8 mouse cellular contexts compared by ENCODE assay signal in the genomic region with DNA sequence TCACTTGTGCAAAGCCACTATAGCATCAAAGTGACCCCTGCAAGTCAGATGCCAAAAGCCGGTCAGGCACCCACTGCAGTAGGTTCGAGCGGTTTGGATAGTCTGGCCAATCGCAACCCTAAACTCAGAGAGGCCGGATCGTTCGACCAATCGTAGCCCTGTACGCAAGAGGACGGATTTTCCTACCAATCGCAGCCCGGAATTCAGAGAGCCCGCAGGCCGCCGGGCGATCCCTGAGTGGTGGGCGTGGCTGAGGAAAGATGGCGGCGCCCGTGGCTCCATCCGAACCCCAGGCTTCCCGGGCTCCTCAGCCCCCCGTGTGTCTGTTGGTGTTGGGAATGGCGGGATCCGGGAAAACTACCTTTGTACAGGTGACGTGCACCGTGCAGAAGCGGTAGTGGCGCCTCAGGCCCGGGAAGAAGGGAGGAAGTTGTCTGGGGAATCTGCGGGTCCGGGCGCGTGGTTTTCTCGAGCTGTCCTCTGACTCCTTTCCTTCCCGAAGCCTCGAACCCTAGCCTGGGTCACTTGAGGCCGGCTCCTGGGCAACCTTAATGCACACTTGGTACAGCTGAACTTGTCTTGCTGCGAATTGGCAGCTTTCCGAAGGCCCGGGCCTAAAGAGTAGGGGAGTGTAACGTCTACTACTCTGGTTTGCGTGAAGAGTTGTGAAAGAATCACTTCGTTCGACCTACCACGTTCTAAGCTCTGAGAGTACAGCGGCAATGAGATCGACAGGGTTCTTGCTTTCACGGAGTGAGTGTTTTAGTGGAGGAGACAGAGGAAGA. TPM values are rescaled to one million over a fixed set of nuclear protein-coding genes. Genes with fewer than 3 reads are reported as not detected.
DNase-seq lines count a peak whose midpoint lies in the region; ATAC-seq and TF ChIP-seq lines count a peak whose summit lies in the region.

A gene (plus strand): TSS at position 229 of the 785 bp plus-strand sequence.

- peaks cover 27% of the 10 kb centered on the region for H3K36me3 ChIP-seq in ES-Bruce4 (ENCODE audit: control insufficient read depth, insufficient read depth, low read length, poor library complexity, severe bottlenecking)
- peaks cover 33% of the 10 kb centered on the region for H3K36me3 ChIP-seq in forebrain, embryonic 13.5 days (ENCODE audit: poor library complexity, severe bottlenecking)
- H3K36me3 ChIP-seq in liver, postnatal 0 days (replicated peaks; ENCODE audit: insufficient read depth, low read length): peaks cover 10% of the 10 kb centered on the region
- H3K36me3 ChIP-seq in neural tube, embryonic 14.5 days (ENCODE audit: control insufficient read depth, insufficient read depth, low read length): peaks cover 15% of the 10 kb centered on the region; the same call in 1 of the 2 replicates

- intact Hi-C loops in heart, postnatal 10 days (cut with DNase I): no loop called here

- peak within 1 kb of the TSS; percentile 98 for H3K4me3 ChIP-seq in ES-Bruce4 (ENCODE audit: low read depth, low read length)
- H3K4me3 ChIP-seq in forebrain, embryonic 13.5 days: peak within 1 kb of the TSS; percentile 75
- peak within 1 kb of the TSS; percentile 68 for H3K4me3 ChIP-seq in liver, postnatal 0 days (ENCODE audit: low read depth, low read length)
- H3K4me3 ChIP-seq in neural tube, embryonic 14.5 days (ENCODE audit: low read depth, low read length): peak within 1 kb of the TSS; percentile 84

- no peak within 1 kb of the TSS for H3K27ac ChIP-seq in ES-Bruce4 (ENCODE audit: insufficient read depth, low read length)
- H3K27ac ChIP-seq in forebrain, embryonic 13.5 days: no peak within 1 kb of the TSS
- no peak within 1 kb of the TSS for H3K27ac ChIP-seq in liver, postnatal 0 days (ENCODE audit: low read depth)
- H3K27ac ChIP-seq in neural tube, embryonic 14.5 days (ENCODE audit: low read depth, low read length): no peak within 1 kb of the TSS

- DNase-seq in heart, postnatal 10 days: peak; percentile 94 to 96
- peak; percentile 91 for DNase-seq in large intestine, adult 2 months (ENCODE audit: low read depth, low spot score)
- DNase-seq in liver, postnatal 0 days: peak; percentile 90
- peak; percentile 92 for DNase-seq in testis, postnatal 10 days (ENCODE audit: low spot score)

- peak within 1 kb of the TSS; percentile 78 for H3K4me2 ChIP-seq in forebrain, embryonic 13.5 days
- H3K4me2 ChIP-seq in liver, postnatal 0 days (ENCODE audit: low read depth, low read length): peak within 1 kb of the TSS; percentile 79
- peak within 1 kb of the TSS; percentile 90 for H3K4me2 ChIP-seq in neural tube, embryonic 14.5 days (ENCODE audit: low read depth, low read length)

- TF ChIP-seq POLR2A in ES-Bruce4 (IDR thresholded peaks at IDR 0.05; ENCODE audit: insufficient read depth, low read length): no peak

- H3K4me1 ChIP-seq in ES-Bruce4 (ENCODE audit: control insufficient read depth, insufficient read depth, low read length): no peaks in the 10 kb centered on the region
- peaks cover 10% of the 10 kb centered on the region for H3K4me1 ChIP-seq in forebrain, embryonic 13.5 days
- peaks cover 8% of the 10 kb centered on the region for H3K4me1 ChIP-seq in liver, postnatal 0 days (ENCODE audit: insufficient read depth)
- peaks cover 9% of the 10 kb centered on the region; the same call in 1 of the 2 replicates for H3K4me1 ChIP-seq in neural tube, embryonic 14.5 days (ENCODE audit: control insufficient read depth, insufficient read depth, low read length)

- WGBS in forebrain, embryonic 13.5 days: under 1% methylated on average over 49 of the region's 49 CpGs
- WGBS in large intestine, adult 2 months: under 1% methylated on average over 49 of the region's 49 CpGs
- WGBS in liver, postnatal 0 days (ENCODE audit: insufficient replicate concordance): under 1% methylated on average over 49 of the region's 49 CpGs
- WGBS in neural tube, embryonic 14.5 days: under 1% methylated on average over 49 of the region's 49 CpGs

- no peaks in the 10 kb centered on the region; the same call in 1 of the 2 replicates for H3K9me3 ChIP-seq in ES-Bruce4 (replicated peaks; ENCODE audit: control insufficient read depth, insufficient read depth, low read length, poor library complexity, severe bottlenecking)
- H3K9me3 ChIP-seq in forebrain, embryonic 13.5 days (replicated peaks): no peaks in the 10 kb centered on the region
- H3K9me3 ChIP-seq in liver, postnatal 0 days (ENCODE audit: low read length): no peaks in the 10 kb centered on the region
- no peaks in the 10 kb centered on the region for H3K9me3 ChIP-seq in neural tube, embryonic 14.5 days (ENCODE audit: control insufficient read depth, low read length)

- peak within 1 kb of the TSS; percentile 88 for H3K9ac ChIP-seq in ES-Bruce4 (ENCODE audit: low read depth, poor library complexity, severe bottlenecking)
- H3K9ac ChIP-seq in forebrain, embryonic 13.5 days: peak within 1 kb of the TSS; percentile 77
- H3K9ac ChIP-seq in liver, postnatal 0 days (replicated peaks): peak within 1 kb of the TSS; percentile 58
- peak within 1 kb of the TSS; percentile 51 for H3K9ac ChIP-seq in neural tube, embryonic 14.5 days (replicated peaks; ENCODE audit: low read depth, low read length)

- ATAC-seq in cerebellum, adult (ENCODE audit: insufficient number of reproducible peaks, low FRiP score, low TSS enrichment): peak; percentile 100
- ATAC-seq in forebrain, embryonic 13.5 days: peak; percentile 100
- ATAC-seq in liver, postnatal 0 days: peak; percentile 100
- ATAC-seq in neural tube, embryonic 14.5 days (ENCODE audit: low read depth): peak; percentile 100

- TF ChIP-seq CTCF in ES-Bruce4 (IDR thresholded peaks at IDR 0.05; ENCODE audit: low read depth, low read length): no peak
- no peak for TF ChIP-seq CTCF in liver, postnatal 0 days (IDR thresholded peaks at IDR 0.05; ENCODE audit: low read depth)

- no peaks in the 10 kb centered on the region for H3K27me3 ChIP-seq in ES-Bruce4 (ENCODE audit: control insufficient read depth, insufficient read depth, low read length, poor library complexity, severe bottlenecking)
- H3K27me3 ChIP-seq in forebrain, embryonic 13.5 days: no peaks in the 10 kb centered on the region
- no peaks in the 10 kb centered on the region for H3K27me3 ChIP-seq in liver, postnatal 0 days (ENCODE audit: insufficient read depth, low read length)
- no peaks in the 10 kb centered on the region for H3K27me3 ChIP-seq in neural tube, embryonic 14.5 days (ENCODE audit: control insufficient read depth, insufficient read depth, low read length)

- TF ChIP-seq EP300 in ES-Bruce4 (IDR thresholded peaks at IDR 0.05; ENCODE audit: insufficient read depth, low read depth, low read length): no peak
- no peak for TF ChIP-seq EP300 in liver, postnatal 0 days (IDR thresholded peaks at IDR 0.05; ENCODE audit: low read depth)

RNA-seq across cellular contexts. Expression of the gene that starts here (rescaled TPM):
- 49.0 and 54.8 TPM in 2 replicates for polyA plus RNA-seq in ES-Bruce4 (2011; ENCODE audit: insufficient read depth, insufficient read length, low read depth, missing spikeins)
- 75.4 and 89.8 TPM in 2 replicates for polyA plus RNA-seq in forebrain, embryonic 13.5 days (2015; fragmentation: Nextera tagmentation; extraction: Ambion mirVana)
- 10 to 100 TPM; 22.1 to 24.5 TPM for total RNA-seq in heart, postnatal 10 days (2021)
- polyA plus RNA-seq in large intestine, adult 2 months (2012; rRNA removed): 8.4 and 9.0 TPM in 2 replicates
- polyA plus RNA-seq in liver, postnatal 0 days (2015; fragmentation: Nextera tagmentation; extraction: Ambion mirVana): 10.9 TPM in 2 replicates
- 78.6 and 80.9 TPM in 2 replicates for polyA plus RNA-seq in neural tube, embryonic 14.5 days (2014; fragmentation: Nextera tagmentation; extraction: Ambion mirVana)
